Mouse (Mus musculus): Measurements from ENCODE around the gene Nicn1. TPM values are rescaled to one million over a fixed set of nuclear protein-coding genes. Genes with fewer than 3 reads are reported as not detected.

The Nicn1 gene
- total RNA-seq (2023): 0.75 and 1.5 TPM in 2 replicates

GRCm38 (mm10) chr9:108290016-108290750 lies at the start of gene Nicn1:
Gene Nicn1 (plus strand): TSS chr9:108290429.

GRCm38 (mm10) chr9:108263690-108264190 lies 26.5 kb upstream of the Nicn1 start, which contains the start of gene Dag1:
Gene Dag1 (minus strand): TSS chr9:108263958.

GRCm38 (mm10) chr9:108296453-108297355 lies 6.5 kb downstream of the Nicn1 start, which contains the start of gene Amt:
Gene Amt (plus strand): TSS chr9:108296853.

GRCm38 (mm10) chr9:108305629-108306520 lies 15.6 kb downstream of the Nicn1 start, which contains the start of the genes Rhoa and Tcta:
Gene Rhoa (plus strand): TSS chr9:108306129.
Gene Tcta (minus strand): TSS chr9:108306160.

GRCm38 (mm10) chr9:108338886-108339781 lies 48.9 kb downstream of the Nicn1 start, which contains the start of gene Gpx1:
Gene Gpx1 (plus strand): TSS chr9:108338903.

Other genes starting within 250 kb of the Nicn1 start
- gene Gmppb, start 241.2 kb upstream of the Nicn1 start, total RNA-seq (2023): 22.0 and 22.4 TPM in 2 replicates
- gene Amigo3, start 237.3 kb upstream of the Nicn1 start, total RNA-seq (2023): 4.5 and 5.6 TPM in 2 replicates
- not detected in 2 replicates for gene Mst1, start 210.0 kb upstream of the Nicn1 start, total RNA-seq (2023)
- gene Rnf123, start 207.1 kb upstream of the Nicn1 start, total RNA-seq (2023): 40.6 and 40.9 TPM in 2 replicates
- gene Apeh, start 195.8 kb upstream of the Nicn1 start, total RNA-seq (2023): 42.5 and 52.9 TPM in 2 replicates
- gene Bsn, start 100.0 kb upstream of the Nicn1 start, total RNA-seq (2023): 0.27 and 0.51 TPM in 2 replicates
- 4.5 and 4.8 TPM in 2 replicates for gene Dag1, start 26.5 kb upstream of the Nicn1 start, total RNA-seq (2023)
- gene Amt, start 6.4 kb downstream of the Nicn1 start, total RNA-seq (2023): not detected in 2 replicates
- 447 and 476 TPM in 2 replicates for gene Rhoa, start 15.7 kb downstream of the Nicn1 start, total RNA-seq (2023)
- 10.6 and 11.2 TPM in 2 replicates for gene Tcta, start 15.7 kb downstream of the Nicn1 start, total RNA-seq (2023)
- gene Gpx1, start 48.5 kb downstream of the Nicn1 start, total RNA-seq (2023): 1,218 and 1,262 TPM in 2 replicates
- 127 and 168 TPM in 2 replicates for gene Usp4, start 57.4 kb downstream of the Nicn1 start, total RNA-seq (2023)
- gene 1700102P08Rik, start 102.4 kb downstream of the Nicn1 start, total RNA-seq (2023): 1.1 and 1.5 TPM in 2 replicates
- not detected in 2 replicates for gene Ccdc36, start 138.1 kb downstream of the Nicn1 start, total RNA-seq (2023)
- gene BC048562, start 146.1 kb downstream of the Nicn1 start, total RNA-seq (2023): not detected in 2 replicates
- 9.9 and 10.5 TPM in 2 replicates for gene Ccdc71, start 170.1 kb downstream of the Nicn1 start, total RNA-seq (2023)
- gene Klhdc8b, start 171.2 kb downstream of the Nicn1 start, total RNA-seq (2023): 0.59 and 1.6 TPM in 2 replicates
- gene Lamb2, start 189.3 kb downstream of the Nicn1 start, total RNA-seq (2023): 0.44 and 0.79 TPM in 2 replicates
- gene Usp19, start 200.2 kb downstream of the Nicn1 start, total RNA-seq (2023): 228 and 301 TPM in 2 replicates
- gene Qars, start 217.3 kb downstream of the Nicn1 start, total RNA-seq (2023): 107 and 121 TPM in 2 replicates
- gene Qrich1, start 226.4 kb downstream of the Nicn1 start, total RNA-seq (2023): 116 and 150 TPM in 2 replicates